Mouse (Mus musculus): ENCODE measurements at regions not wholly inside any gene's neighbourhood (a gene's known extent, or its start where the extent isn't known, plus 50 kb on each side); places are given as distances from the start of the nearest gene placed in this dataset.

DNA sequence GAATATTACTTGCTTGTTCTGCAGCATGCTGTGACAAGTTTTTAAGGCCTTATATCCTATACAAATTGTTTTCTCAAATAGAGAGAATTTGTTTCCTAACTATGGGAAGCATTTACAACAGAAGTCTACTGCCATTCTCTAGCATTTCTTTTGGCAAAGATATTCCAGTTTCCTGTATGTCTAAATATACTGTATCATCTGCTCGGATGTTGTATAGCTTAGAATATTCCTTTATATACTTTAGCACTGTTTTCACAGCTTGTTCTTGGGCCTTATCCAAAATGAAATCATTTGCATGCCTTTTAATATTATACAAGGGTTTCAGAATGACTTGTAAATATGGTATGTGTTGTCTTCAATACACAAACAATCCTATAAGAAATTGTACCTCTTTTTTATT, 92.1 kb upstream of the Ins2 start:
- no peak for DNase-seq (ENCODE audit: low spot score in 2 of 2)

DNA sequence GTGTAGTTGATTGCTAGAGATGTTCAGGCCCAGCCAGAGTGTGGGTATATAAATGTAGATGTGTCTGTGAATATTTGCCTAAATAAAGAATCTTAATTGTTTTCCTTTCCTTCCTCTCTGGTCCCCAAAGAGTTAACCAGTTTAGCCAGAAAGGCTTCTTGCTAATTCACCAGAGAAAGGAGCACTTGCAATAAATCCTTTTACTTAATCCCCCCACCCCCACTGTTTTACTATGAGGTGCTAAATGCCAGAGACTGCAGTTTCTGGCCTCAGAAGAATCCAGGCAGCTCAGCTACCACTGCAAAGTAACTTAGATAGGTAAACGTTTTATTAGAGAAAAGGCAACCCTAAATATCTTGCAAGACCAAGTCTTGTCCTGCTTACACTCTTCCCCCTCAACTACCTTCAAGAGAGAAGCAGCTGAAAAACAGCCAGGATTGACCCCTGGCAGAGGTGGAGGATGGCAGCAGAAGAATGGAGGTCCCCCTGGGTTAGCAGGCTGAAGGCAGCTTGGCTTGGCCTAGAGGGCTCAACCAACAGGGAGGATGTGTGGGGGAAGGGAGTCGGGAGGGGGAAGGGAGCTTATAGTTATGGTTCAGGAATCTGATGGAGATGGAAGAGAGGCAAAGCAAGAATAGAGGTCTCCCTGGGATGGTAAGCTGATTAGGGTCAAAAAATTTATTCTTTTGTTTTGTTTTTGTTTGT, 87.9 kb upstream of the Ins2 start:
- no peak for DNase-seq (ENCODE audit: low spot score in 2 of 2)

DNA sequence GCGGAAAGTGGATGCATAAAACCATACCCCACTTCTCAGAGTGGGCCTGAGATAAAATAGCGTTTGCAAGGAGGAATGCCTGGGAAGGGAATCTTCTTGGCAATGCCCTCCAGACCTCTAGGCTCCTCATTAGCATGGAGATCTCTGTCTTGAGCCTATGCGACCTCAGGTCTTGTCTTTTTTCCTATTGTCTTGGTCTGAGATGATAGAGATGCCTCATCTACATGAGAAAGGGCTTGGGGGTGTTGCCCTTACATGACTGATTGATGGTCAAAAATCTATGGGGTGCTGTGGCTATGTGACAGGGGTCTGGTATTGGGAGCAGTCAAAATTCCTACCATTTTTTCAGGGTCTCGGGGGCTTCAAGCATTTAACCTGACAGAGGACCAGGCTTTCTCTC, 67.5 kb upstream of the Ins2 start:
- no peak for DNase-seq (ENCODE audit: low spot score in 2 of 2)

GRCm38 (mm10) chr7:142799424-142799823, 56.2 kb upstream of the Ins2 start:
- DNase-seq (ENCODE audit: low spot score in 2 of 2), result peak; percentile 6 to 49

DNA sequence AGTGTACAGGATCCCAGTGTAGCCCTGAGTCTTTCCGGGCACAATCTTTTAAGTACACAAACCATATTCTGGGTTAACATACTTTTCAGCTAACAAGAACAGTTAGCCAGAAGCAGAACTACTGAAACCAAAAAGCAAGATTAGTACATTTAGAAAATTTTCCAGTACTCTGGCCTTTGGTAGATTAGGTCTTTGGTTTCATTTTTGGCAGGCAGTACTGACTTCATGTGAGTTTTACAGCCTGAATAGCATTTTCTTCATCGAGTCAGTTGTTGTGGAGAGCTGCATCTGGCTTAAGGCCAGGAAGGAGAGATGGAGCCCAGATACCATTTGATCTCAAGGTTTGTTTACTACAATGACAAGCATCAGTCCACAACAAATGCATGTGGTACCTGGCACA, 51.3 kb upstream of the Ins2 start:
- no peak for DNase-seq (ENCODE audit: low spot score in 2 of 2)

Measured in layer of hippocampus, adult 8-10 months (tissue).